In the genomic region with DNA sequence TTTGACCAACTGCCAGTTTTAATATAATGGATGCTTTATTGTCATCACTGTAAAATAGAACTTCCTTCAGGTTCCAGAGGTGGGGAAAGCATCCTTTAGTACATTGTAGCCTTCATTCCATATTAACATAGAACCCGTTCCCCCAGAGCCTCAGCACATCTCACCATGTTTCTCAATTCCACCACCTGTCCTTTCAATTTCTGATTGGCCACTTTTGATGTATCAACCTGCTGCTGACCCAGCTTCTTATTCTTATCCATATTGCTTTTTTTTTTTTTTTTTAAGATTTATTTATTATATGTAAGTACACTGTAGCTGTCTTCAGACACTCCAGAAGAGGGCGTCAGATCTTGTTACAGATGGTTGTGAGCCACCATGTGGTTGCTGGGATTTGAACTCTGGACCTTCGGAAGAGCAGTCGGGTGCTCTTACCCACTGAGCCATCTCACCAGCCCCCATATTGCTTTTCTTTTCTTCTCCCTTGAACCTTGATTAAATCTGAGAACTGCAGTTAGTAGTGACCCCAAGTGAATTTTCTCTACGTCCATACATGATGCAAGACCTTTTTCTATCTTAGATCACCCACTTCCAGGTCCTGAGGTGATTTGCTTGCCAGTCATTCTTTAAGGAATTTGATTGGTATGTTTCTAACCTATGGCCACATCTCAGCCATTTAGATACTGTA, we compare ENCODE assay signal across 1 mouse cellular context.
TF ChIP-seq lines count a peak whose summit lies in the region.

No protein-coding gene starts in this region.

TF ChIP-seq in CH12.LX, 34 proteins besides CTCF, POLR2A, EP300 and RAD21:
- TF ChIP-seq TBP (conservative IDR thresholded peaks at IDR 0.05; ENCODE audit: low read depth, low read length) (peak; percentile 80; the same call in 1 of the 2 replicates), ZNF384 (IDR thresholded peaks at IDR 0.05; ENCODE audit: low read depth, low read length) (0 out of 2 replicates have a peak, but pooled peaks have one; percentile 60)
